Mouse (Mus musculus) lung, embryonic 16.5 days (tissue): ENCODE results near the gene Man2b1. TPM values are rescaled to one million over a fixed set of nuclear protein-coding genes. Genes with fewer than 3 reads are reported as not detected.
"Not testable (repeated sequence)": the region's sequence is repeated elsewhere in the genome, so short reads cannot be mapped to it uniquely, and the experiment has no call there.

Source experiments
- ATAC-seq: fragments of 200-750 bp; cut with Nextera tagmentation; 2 replicates; pipeline ENCODE4 v1.8.0; 2017; ENCODE audit warnings: low read depth, mild to moderate bottlenecking, moderate library complexity
- H3K27ac ChIP-seq: fragments of 300-500 bp; sonication (generic); 2 replicates; pipeline ENCODE4 v1.5.1; 2014; ENCODE audit warnings: mild to moderate bottlenecking, control low read depth, low read length
- H3K27me3 ChIP-seq: fragments of 300-500 bp; sonication (generic); 2 replicates; pipeline ENCODE4 v1.6.1; 2014; ENCODE audit warnings: low read depth, low read length, mixed read lengths; ENCODE audit not compliant: control insufficient read depth, insufficient read depth
- H3K36me3 ChIP-seq: fragments of 300-500 bp; sonication (generic); 2 replicates; pipeline ENCODE4 v1.6.1; 2014; ENCODE audit warnings: low read length; ENCODE audit not compliant: control insufficient read depth, insufficient read depth
- H3K4me1 ChIP-seq: fragments of 300-500 bp; sonication (generic); replicated peaks from 2 replicates; pipeline ENCODE4 v1.6.1; 2014; ENCODE audit warnings: low read length, mixed read lengths; ENCODE audit not compliant: control insufficient read depth, insufficient read depth
- H3K4me2 ChIP-seq: fragments of 300-500 bp; sonication (generic); 2 replicates; pipeline ENCODE4 v1.6.1; 2014; ENCODE audit warnings: low read depth, low read length, control low read depth
- H3K4me3 ChIP-seq: fragments of 300-500 bp; sonication (generic); 2 replicates; pipeline ENCODE4 v1.5.1; 2014; ENCODE audit warnings: mild to moderate bottlenecking, low read length, control low read depth
- H3K9ac ChIP-seq: fragments of 300-500 bp; sonication (generic); 2 replicates; pipeline ENCODE4 v1.6.1; 2014; ENCODE audit warnings: low read length, control low read depth
- H3K9me3 ChIP-seq: fragments of 300-500 bp; sonication (generic); 2 replicates; pipeline ENCODE4 v1.6.1; 2016; ENCODE audit warnings: low read length; ENCODE audit not compliant: control insufficient read depth
- WGBS: fragments of 180-500 bp; shearing (Covaris S2); extraction: QIAGEN DNeasy Blood & Tissue Kit; methylation state at CpG from one replicate; pipeline ENCODE4 v1.1.7; 2014; 5-methylcytosine and 5-hydroxymethylcytosine counted together
- polyA plus RNA-seq: library from polyadenylated mRNA; unstranded; fragments of >200 nt; fragmentation: Nextera tagmentation; extraction: Ambion mirVana; gene quantifications from 2 replicates; pipeline ENCODE4 v1.2.1, GENCODE M21; 2015

Gene Man2b1
- polyA plus RNA-seq, 1 experiment from 2014 or later: 44.6 TPM

GRCm38 (mm10) chr8:85081216-85081555 is 1.9 kb upstream of the Man2b1 start, which contains the start of gene Wdr83:
Gene Wdr83 (minus strand): TSS chr8:85081306.
- Histone ChIP-seq H3K4me3 (peak within 1 kb of the TSS; percentile 95), H3K4me1 (peaks cover 26% of the 10 kb centered on the region), H3K27me3 (no peaks in the 10 kb centered on the region), H3K9me3 (no peaks in the 10 kb centered on the region), H3K4me2 (peak within 1 kb of the TSS; percentile 94), H3K36me3 (peaks cover 11% of the 10 kb centered on the region; the same call in 1 of the 2 replicates), H3K9ac (peak within 1 kb of the TSS; percentile 90), H3K27ac (peak within 1 kb of the TSS; percentile 83)
- peak; percentile 71 for ATAC-seq
- 1% methylated on average over 9 of the region's 9 CpGs for WGBS

GRCm38 (mm10) chr8:85082169-85082568 is 901 bp upstream of the Man2b1 start:
- H3K4me1 ChIP-seq: peaks cover 26% of the 10 kb centered on the region
- ATAC-seq, H3K4me3 ChIP-seq: not testable (repeated sequence)

GRCm38 (mm10) chr8:85084633-85085032 is 1.6 kb downstream of the Man2b1 start:
- Histone ChIP-seq H3K27ac (no peak overlapping the region), H3K9me3 (no peaks in the 10 kb centered on the region), H3K36me3 (peaks cover 15% of the 10 kb centered on the region), H3K4me2 (no peak overlapping the region), H3K27me3 (no peaks in the 10 kb centered on the region), H3K9ac (no peak overlapping the region), H3K4me1 (peaks cover 23% of the 10 kb centered on the region), H3K4me3 (no peak overlapping the region)
- no peak for ATAC-seq
- WGBS: 80% methylated on average over 8 of the region's 8 CpGs

More at GRCm38 (mm10) chr8:85082169-85082568, 901 bp upstream of the Man2b1 start:
- WGBS: 86% methylated on average over 4 of the region's 4 CpGs
- H3K9ac ChIP-seq, H3K27ac ChIP-seq, H3K9me3 ChIP-seq, H3K27me3 ChIP-seq, H3K4me2 ChIP-seq, H3K36me3 ChIP-seq: not testable (repeated sequence)

- 76% methylated on average over 3 of the region's 3 CpGs for WGBS
- H3K27me3 ChIP-seq: no peaks in the 10 kb centered on the region
- no peak overlapping the region for H3K27ac ChIP-seq
- H3K4me3 ChIP-seq: no peak overlapping the region
- no peak overlapping the region for H3K4me2 ChIP-seq
- ATAC-seq: no peak
- H3K36me3 ChIP-seq: peaks cover 18% of the 10 kb centered on the region
- H3K9me3 ChIP-seq: no peaks in the 10 kb centered on the region
- H3K4me1 ChIP-seq: peaks cover 18% of the 10 kb centered on the region
- H3K9ac ChIP-seq: no peak overlapping the region
Measured at GRCm38 (mm10) chr8:85086238-85086637, 3.2 kb downstream of the Man2b1 start.

- Histone ChIP-seq H3K27ac (no peak overlapping the region), H3K4me3 (no peak overlapping the region), H3K27me3 (no peaks in the 10 kb centered on the region), H3K4me1 (peaks cover 4% of the 10 kb centered on the region), H3K36me3 (peaks cover 20% of the 10 kb centered on the region), H3K9me3 (no peaks in the 10 kb centered on the region), H3K4me2 (no peak overlapping the region), H3K9ac (no peak overlapping the region)
- 70% methylated on average over 2 of the region's 2 CpGs for WGBS
- no peak for ATAC-seq
Measured at GRCm38 (mm10) chr8:85088771-85089170, 5.7 kb downstream of the Man2b1 start.

GRCm38 (mm10) chr8:85090856-85091255 is 7.8 kb downstream of the Man2b1 start:
- no peaks in the 10 kb centered on the region for H3K27me3 ChIP-seq
- peaks cover 21% of the 10 kb centered on the region for H3K36me3 ChIP-seq
- H3K4me3 ChIP-seq: no peak overlapping the region
- H3K27ac ChIP-seq: no peak overlapping the region
- H3K4me1 ChIP-seq: no peaks in the 10 kb centered on the region
- H3K9ac ChIP-seq: no peak overlapping the region
- 81% methylated on average over 11 of the region's 11 CpGs for WGBS
- H3K9me3 ChIP-seq: no peaks in the 10 kb centered on the region
- no peak overlapping the region for H3K4me2 ChIP-seq
- ATAC-seq: no peak

- no peak for ATAC-seq
- no peaks in the 10 kb centered on the region for H3K9me3 ChIP-seq
- peaks cover 18% of the 10 kb centered on the region for H3K36me3 ChIP-seq
- H3K4me1 ChIP-seq: no peaks in the 10 kb centered on the region
- no peak overlapping the region for H3K4me2 ChIP-seq
- WGBS: 36% methylated on average over 21 of the region's 21 CpGs
- no peak overlapping the region for H3K4me3 ChIP-seq
- H3K27me3 ChIP-seq: no peaks in the 10 kb centered on the region
- no peak overlapping the region for H3K9ac ChIP-seq
- H3K27ac ChIP-seq: no peak overlapping the region
Measured at GRCm38 (mm10) chr8:85091526-85092090, 8.5 kb downstream of the Man2b1 start.

GRCm38 (mm10) chr8:85095051-85095450 is 12.0 kb downstream of the Man2b1 start:
- WGBS: 90% methylated on average over 13 of the region's 13 CpGs
- Histone ChIP-seq H3K4me2 (no peak overlapping the region), H3K9me3 (no peaks in the 10 kb centered on the region), H3K27ac (no peak overlapping the region), H3K36me3 (peaks cover 13% of the 10 kb centered on the region), H3K4me3 (no peak overlapping the region), H3K27me3 (no peaks in the 10 kb centered on the region), H3K4me1 (no peaks in the 10 kb centered on the region; the same call in 1 of the 2 replicates), H3K9ac (no peak overlapping the region)
- no peak for ATAC-seq

GRCm38 (mm10) chr8:85095566-85095965 is 12.5 kb downstream of the Man2b1 start:
- Histone ChIP-seq H3K4me2 (no peak overlapping the region), H3K9me3 (no peaks in the 10 kb centered on the region), H3K4me1 (no peaks in the 10 kb centered on the region; the same call in 1 of the 2 replicates), H3K27me3 (no peaks in the 10 kb centered on the region), H3K9ac (no peak overlapping the region), H3K27ac (no peak overlapping the region), H3K4me3 (no peak overlapping the region), H3K36me3 (peaks cover 13% of the 10 kb centered on the region)
- ATAC-seq: no peak
- 93% methylated on average over 7 of the region's 7 CpGs for WGBS

GRCm38 (mm10) chr8:85096196-85096595 is 13.1 kb downstream of the Man2b1 start:
- no peak overlapping the region for H3K4me2 ChIP-seq
- no peak overlapping the region for H3K9ac ChIP-seq
- peaks cover 11% of the 10 kb centered on the region for H3K36me3 ChIP-seq
- H3K4me1 ChIP-seq: no peaks in the 10 kb centered on the region; the same call in 1 of the 2 replicates
- no peaks in the 10 kb centered on the region for H3K27me3 ChIP-seq
- no peaks in the 10 kb centered on the region for H3K9me3 ChIP-seq
- no peak overlapping the region for H3K4me3 ChIP-seq
- no peak overlapping the region for H3K27ac ChIP-seq
- WGBS: 91% methylated on average over 16 of the region's 16 CpGs
- no peak for ATAC-seq
